Mouse (Mus musculus): ENCODE data around the gene Klk6. TPM values are rescaled to one million over a fixed set of nuclear protein-coding genes. Genes with fewer than 3 reads are reported as not detected.

The Klk6 gene
- polyA plus RNA-seq, 1 experiment: not detected

GRCm38 (mm10) chr7:43843801-43844200 is 19.5 kb downstream of the Klk6 start:
- DNase-seq (ENCODE audit: low read depth in 1 of 2, low spot score in 2 of 2): no peak
- no peaks in the 10 kb centered on the region for H3K27me3 ChIP-seq (ENCODE audit: control insufficient read depth, insufficient read depth, low read length)
- H3K4me3 ChIP-seq (ENCODE audit: extremely low read depth, insufficient read depth, insufficient read length): no peak overlapping the region
- H3K36me3 ChIP-seq (ENCODE audit: control insufficient read depth, insufficient read depth, low read length): no peaks in the 10 kb centered on the region
- no peak overlapping the region for H3K27ac ChIP-seq (ENCODE audit: insufficient read depth, low read length)
- no peak for TF ChIP-seq POLR2A (IDR thresholded peaks at IDR 0.05; ENCODE audit: low read depth, low read length)
- TF ChIP-seq CTCF (IDR thresholded peaks at IDR 0.05; ENCODE audit: extremely low read depth, insufficient read depth, insufficient read length, insufficient replicate concordance): no peak
- WGBS: 87% methylated on average over 4 of the region's 4 CpGs
- no peaks in the 10 kb centered on the region for H3K4me1 ChIP-seq (ENCODE audit: control insufficient read depth, insufficient read depth, insufficient read length)

GRCm38 (mm10) chr7:43851616-43852015 is 27.3 kb downstream of the Klk6 start:
- H3K4me3 ChIP-seq (ENCODE audit: extremely low read depth, insufficient read depth, insufficient read length): no peak overlapping the region
- H3K27ac ChIP-seq (ENCODE audit: insufficient read depth, low read length): no peak overlapping the region
- H3K36me3 ChIP-seq (ENCODE audit: control insufficient read depth, insufficient read depth, low read length): no peaks in the 10 kb centered on the region
- DNase-seq (ENCODE audit: low read depth in 1 of 2, low spot score in 2 of 2): no peak
- TF ChIP-seq CTCF (IDR thresholded peaks at IDR 0.05; ENCODE audit: extremely low read depth, insufficient read depth, insufficient read length, insufficient replicate concordance) (no peak), POLR2A (IDR thresholded peaks at IDR 0.05; ENCODE audit: low read depth, low read length) (no peak)
- H3K4me1 ChIP-seq (ENCODE audit: control insufficient read depth, insufficient read depth, insufficient read length): no peaks in the 10 kb centered on the region
- H3K27me3 ChIP-seq (ENCODE audit: control insufficient read depth, insufficient read depth, low read length): no peaks in the 10 kb centered on the region
- 88% methylated on average over 6 of the region's 6 CpGs for WGBS

DNA sequence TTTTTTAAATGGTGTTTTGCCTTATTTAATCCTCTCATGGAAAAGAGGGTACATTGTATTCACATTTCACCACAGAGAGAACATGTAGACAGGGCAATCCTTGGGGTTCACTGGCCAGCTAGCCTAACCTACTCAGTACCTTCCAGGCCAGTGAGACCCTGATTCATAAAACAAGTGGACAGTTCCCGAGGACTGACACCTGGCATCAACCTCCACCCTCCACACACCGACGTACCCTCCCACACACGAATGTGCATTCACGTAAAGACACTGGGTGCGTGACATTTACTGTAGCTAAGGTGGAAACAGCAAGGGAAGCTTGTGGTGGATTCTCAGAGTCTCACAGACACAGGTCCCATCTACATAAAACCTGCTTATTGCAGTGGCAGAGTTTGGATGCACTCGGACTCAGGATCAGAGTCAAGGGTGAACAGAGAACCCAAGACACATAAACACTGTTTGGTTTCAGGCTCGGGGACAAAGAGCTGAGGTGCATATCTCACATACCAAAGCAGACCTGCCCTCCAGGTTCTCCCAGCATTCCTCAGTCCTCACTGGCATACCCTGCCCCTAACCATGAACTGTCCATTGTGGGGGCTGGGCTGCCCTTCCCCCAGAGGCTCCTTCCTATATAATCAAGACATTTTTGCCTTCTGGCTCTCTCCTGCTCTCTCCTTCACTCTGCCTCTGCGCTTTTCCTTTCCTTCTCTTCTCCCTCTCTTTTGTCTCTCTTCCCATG is 30.5 kb downstream of the Klk6 start:
- H3K4me1 ChIP-seq (ENCODE audit: control insufficient read depth, insufficient read depth, insufficient read length): no peaks in the 10 kb centered on the region
- TF ChIP-seq CTCF (IDR thresholded peaks at IDR 0.05; ENCODE audit: extremely low read depth, insufficient read depth, insufficient read length, insufficient replicate concordance) (no peak), POLR2A (IDR thresholded peaks at IDR 0.05; ENCODE audit: low read depth, low read length) (no peak)
- H3K36me3 ChIP-seq (ENCODE audit: control insufficient read depth, insufficient read depth, low read length): no peaks in the 10 kb centered on the region
- H3K4me3 ChIP-seq (ENCODE audit: extremely low read depth, insufficient read depth, insufficient read length): no peak overlapping the region
- no peak overlapping the region for H3K27ac ChIP-seq (ENCODE audit: insufficient read depth, low read length)
- WGBS: 80% methylated on average over 9 of the region's 9 CpGs
- no peaks in the 10 kb centered on the region for H3K27me3 ChIP-seq (ENCODE audit: control insufficient read depth, insufficient read depth, low read length)
- DNase-seq (ENCODE audit: low read depth in 1 of 2, low spot score in 2 of 2): no peak

DNA sequence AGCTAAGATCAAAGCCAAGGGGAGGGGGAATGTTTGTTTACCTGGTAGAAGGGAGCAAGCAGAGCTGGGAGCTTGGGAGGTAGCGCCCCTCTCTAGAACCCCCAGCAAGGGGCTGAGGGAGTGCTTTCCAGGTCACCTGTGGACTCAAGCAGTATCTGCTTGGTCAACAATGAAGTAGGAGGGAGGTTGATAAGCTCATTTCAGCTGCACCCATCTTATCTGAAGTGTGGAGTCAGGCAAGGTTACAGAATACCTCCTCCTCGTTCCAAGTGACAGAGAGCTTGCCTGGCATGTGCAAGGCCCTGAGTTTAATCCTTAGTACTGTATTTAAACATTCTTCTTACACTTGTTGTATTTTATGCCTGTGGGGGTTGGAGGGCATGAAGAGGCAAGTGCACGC is 31.4 kb downstream of the Klk6 start:
- no peaks in the 10 kb centered on the region for H3K4me1 ChIP-seq (ENCODE audit: control insufficient read depth, insufficient read depth, insufficient read length)
- H3K27me3 ChIP-seq (ENCODE audit: control insufficient read depth, insufficient read depth, low read length): no peaks in the 10 kb centered on the region
- no peaks in the 10 kb centered on the region for H3K36me3 ChIP-seq (ENCODE audit: control insufficient read depth, insufficient read depth, low read length)
- DNase-seq (ENCODE audit: low read depth in 1 of 2, low spot score in 2 of 2): no peak
- no peak for TF ChIP-seq POLR2A (IDR thresholded peaks at IDR 0.05; ENCODE audit: low read depth, low read length)
- TF ChIP-seq CTCF (IDR thresholded peaks at IDR 0.05; ENCODE audit: extremely low read depth, insufficient read depth, insufficient read length, insufficient replicate concordance): no peak
- 72% methylated on average over 3 of the region's 3 CpGs for WGBS
- no peak overlapping the region for H3K27ac ChIP-seq (ENCODE audit: insufficient read depth, low read length)
- H3K4me3 ChIP-seq (ENCODE audit: extremely low read depth, insufficient read depth, insufficient read length): no peak overlapping the region

GRCm38 (mm10) chr7:43856307-43856706 is 32.0 kb downstream of the Klk6 start:
- H3K4me3 ChIP-seq (ENCODE audit: extremely low read depth, insufficient read depth, insufficient read length): no peak overlapping the region
- WGBS: 65% methylated on average over 7 of the region's 7 CpGs
- no peak overlapping the region for H3K27ac ChIP-seq (ENCODE audit: insufficient read depth, low read length)

GRCm38 (mm10) chr7:43857501-43857900 is 33.2 kb downstream of the Klk6 start:
- Histone ChIP-seq H3K27ac (ENCODE audit: insufficient read depth, low read length) (no peak overlapping the region), H3K4me1 (ENCODE audit: control insufficient read depth, insufficient read depth, insufficient read length) (no peaks in the 10 kb centered on the region), H3K36me3 (ENCODE audit: control insufficient read depth, insufficient read depth, low read length) (no peaks in the 10 kb centered on the region), H3K27me3 (ENCODE audit: control insufficient read depth, insufficient read depth, low read length) (no peaks in the 10 kb centered on the region), H3K4me3 (ENCODE audit: extremely low read depth, insufficient read depth, insufficient read length) (no peak overlapping the region)
- TF ChIP-seq CTCF (IDR thresholded peaks at IDR 0.05; ENCODE audit: extremely low read depth, insufficient read depth, insufficient read length, insufficient replicate concordance): no peak
- no peak for TF ChIP-seq POLR2A (IDR thresholded peaks at IDR 0.05; ENCODE audit: low read depth, low read length)
- no peak for DNase-seq (ENCODE audit: low read depth in 1 of 2, low spot score in 2 of 2)
- 92% methylated on average over 12 of the region's 12 CpGs for WGBS

More at GRCm38 (mm10) chr7:43856307-43856706, 32.0 kb downstream of the Klk6 start:
- DNase-seq (ENCODE audit: low read depth in 1 of 2, low spot score in 2 of 2): no peak
- H3K4me1 ChIP-seq (ENCODE audit: control insufficient read depth, insufficient read depth, insufficient read length): no peaks in the 10 kb centered on the region
- TF ChIP-seq POLR2A (IDR thresholded peaks at IDR 0.05; ENCODE audit: low read depth, low read length) (no peak), CTCF (IDR thresholded peaks at IDR 0.05; ENCODE audit: extremely low read depth, insufficient read depth, insufficient read length, insufficient replicate concordance) (no peak)
- H3K36me3 ChIP-seq (ENCODE audit: control insufficient read depth, insufficient read depth, low read length): no peaks in the 10 kb centered on the region
- no peaks in the 10 kb centered on the region for H3K27me3 ChIP-seq (ENCODE audit: control insufficient read depth, insufficient read depth, low read length)

DNA sequence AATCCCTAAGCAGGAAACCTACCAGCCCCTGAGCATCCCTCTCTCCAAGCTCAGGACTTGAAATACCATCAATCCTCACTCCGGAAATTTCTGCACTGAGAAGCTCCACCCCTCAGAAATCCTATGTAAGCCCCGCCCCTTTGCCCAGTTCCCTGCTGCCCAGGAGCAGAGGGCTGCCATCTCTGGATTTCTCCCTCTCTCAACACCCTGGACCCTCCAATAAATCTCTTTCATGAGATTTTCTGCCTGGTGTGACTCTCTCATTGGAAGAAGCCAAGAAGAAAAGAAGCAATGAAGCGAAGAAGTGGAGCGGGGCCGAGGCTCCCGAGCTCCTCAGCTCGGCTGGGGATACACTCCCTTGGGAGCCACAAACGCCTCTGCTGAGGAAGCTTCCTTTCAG is 36.1 kb downstream of the Klk6 start:
- no peaks in the 10 kb centered on the region for H3K27me3 ChIP-seq (ENCODE audit: control insufficient read depth, insufficient read depth, low read length)
- WGBS: 84% methylated on average over 8 of the region's 8 CpGs
- H3K4me1 ChIP-seq (ENCODE audit: control insufficient read depth, insufficient read depth, insufficient read length): no peaks in the 10 kb centered on the region
- H3K4me3 ChIP-seq (ENCODE audit: extremely low read depth, insufficient read depth, insufficient read length): no peak overlapping the region
- no peak overlapping the region for H3K27ac ChIP-seq (ENCODE audit: insufficient read depth, low read length)
- TF ChIP-seq POLR2A (IDR thresholded peaks at IDR 0.05; ENCODE audit: low read depth, low read length): no peak
- no peak for TF ChIP-seq CTCF (IDR thresholded peaks at IDR 0.05; ENCODE audit: extremely low read depth, insufficient read depth, insufficient read length, insufficient replicate concordance)
- H3K36me3 ChIP-seq (ENCODE audit: control insufficient read depth, insufficient read depth, low read length): no peaks in the 10 kb centered on the region
- DNase-seq (ENCODE audit: low read depth in 1 of 2, low spot score in 2 of 2): no peak

Measured in spleen, adult 2 months (tissue).